Mouse (Mus musculus) CH12.LX (cell line): Measurements from ENCODE around the gene Ppm1l.

Experiments
- CTCF ChIP-seq, 2 experiments: IDR thresholded peaks in 1 of 2; conservative IDR thresholded peaks in 1 of 2; 2 replicates each; pipeline ENCODE4 v1.5.1; 2011 to 2012; ENCODE audit warnings: low read depth in 2 of 2, low read length in 2 of 2, improper control_type of control experiment in 1 of 2, inconsistent platforms in 1 of 2, mild to moderate bottlenecking in 1 of 2, moderate library complexity in 1 of 2
- MEF2A ChIP-seq: IDR thresholded peaks from 2 replicates; pipeline ENCODE4 v1.6.1; 2014; ENCODE audit warnings: low read depth, mild to moderate bottlenecking, inconsistent platforms, low read length, improper control_type of control experiment, borderline replicate concordance
- POLR2A ChIP-seq: IDR thresholded peaks from 2 replicates; pipeline ENCODE4 v1.6.1; 2011; ENCODE audit warnings: low read depth, mild to moderate bottlenecking, improper control_type of control experiment, low read length
- USF1 ChIP-seq: IDR thresholded peaks from 2 replicates; pipeline ENCODE4 v1.6.1; 2014; ENCODE audit warnings: low read depth, mild to moderate bottlenecking, inconsistent platforms, low read length, improper control_type of control experiment
- ZNF384 ChIP-seq: IDR thresholded peaks from 2 replicates; pipeline ENCODE4 v1.6.1; 2012; ENCODE audit warnings: low read depth, low read length, improper control_type of control experiment, inconsistent platforms

DNA sequence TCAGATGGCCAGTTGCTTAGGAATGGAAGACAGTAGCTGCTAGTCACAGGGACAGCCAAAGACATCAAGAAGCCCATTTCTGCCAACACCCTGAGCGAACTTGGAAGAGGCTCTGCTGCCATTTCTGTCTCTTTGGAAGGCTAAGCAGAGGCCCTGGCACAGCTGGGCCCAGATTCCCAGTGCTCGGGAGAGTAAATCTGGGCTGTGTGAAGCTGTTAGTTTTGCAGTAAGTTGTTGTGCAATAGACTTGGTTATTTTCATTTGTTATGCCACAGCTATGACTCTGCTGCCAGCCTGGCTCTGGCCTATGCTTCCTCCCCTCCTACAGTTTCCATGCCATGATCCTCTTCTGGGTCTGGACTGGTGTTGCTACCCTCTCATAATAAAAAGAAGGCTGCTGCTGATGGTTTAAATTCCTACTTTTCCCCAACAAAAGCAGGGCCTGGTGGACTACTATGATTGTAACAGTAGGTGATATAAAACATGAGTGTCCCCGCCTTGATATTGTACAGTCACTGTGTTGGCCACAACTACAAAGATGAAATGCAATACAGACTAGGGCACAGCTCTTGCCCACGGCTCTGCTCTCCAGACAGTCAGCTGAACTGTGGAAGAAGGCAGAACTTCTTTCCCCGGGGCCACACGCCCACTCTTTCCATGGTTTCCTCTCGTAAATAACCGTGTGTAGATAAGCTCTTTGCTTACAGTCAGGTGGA is 207.9 kb downstream of the Ppm1l start:
- TF ChIP-seq POLR2A (no peak), MEF2A (no peak), CTCF (conservative IDR thresholded peaks at IDR 0.05 in 1 of 2, IDR thresholded peaks at IDR 0.05 in 1 of 2; ENCODE audit: low read depth in 2 of 2, low read length in 2 of 2) (no peak), ZNF384 (no peak), USF1 (no peak)
